12 mouse cellular contexts compared by ENCODE assay signal in genomic region chr15:31454861-31455295, GRCm38 (mm10).
"Had no signal": no experiment of that assay in that cellular context is flagged by ENCODE, and none has a peak within 500 bp of the region (broad histone marks: within the 10 kb centered on the region; RNA-seq: fewer than 3 reads in every experiment).

No protein-coding gene starts in this region.

- H3K9ac ChIP-seq: kidney, embryonic 15.5 days; lung, embryonic 15.5 days; midbrain, embryonic 12.5 days; neural tube, embryonic 13.5 days had no signal

- H3K4me2 ChIP-seq: kidney, embryonic 15.5 days; lung, embryonic 15.5 days; neural tube, embryonic 13.5 days had no signal

- ATAC-seq: midbrain, embryonic 16.5 days had no signal

- DNase-seq: kidney, adult 18-20 months; retina, postnatal 1 day; right cerebral cortex, postnatal 4 days; spleen, adult 18-20 months; thymus, postnatal 36 days had no signal

- H3K4me3 ChIP-seq: kidney, embryonic 15.5 days; left cerebral cortex, adult 2 months; lung, embryonic 15.5 days; midbrain, embryonic 12.5 days; neural tube, embryonic 13.5 days had no signal

- H3K27ac ChIP-seq: kidney, embryonic 15.5 days; left cerebral cortex, adult 2 months; lung, embryonic 15.5 days; midbrain, embryonic 12.5 days; neural tube, embryonic 13.5 days had no signal

- H3K27me3 ChIP-seq: kidney, embryonic 15.5 days; lung, embryonic 15.5 days; neural tube, embryonic 13.5 days had no signal

- H3K9me3 ChIP-seq: kidney, embryonic 15.5 days; limb, embryonic 10.5 days; lung, embryonic 15.5 days; midbrain, embryonic 12.5 days; neural tube, embryonic 13.5 days had no signal
